Mouse (Mus musculus): ENCODE data around the gene Sfxn5.

GRCm38 (mm10) chr6:85348133-85348532 is 14.9 kb upstream of the Sfxn5 start:
- no peak for TF ChIP-seq CTCF (IDR thresholded peaks at IDR 0.05)
- TF ChIP-seq EP300 (IDR thresholded peaks at IDR 0.05): no peak
